Mouse (Mus musculus): ENCODE data around the gene Ap5m1.

Ap5m1 gene

DNA sequence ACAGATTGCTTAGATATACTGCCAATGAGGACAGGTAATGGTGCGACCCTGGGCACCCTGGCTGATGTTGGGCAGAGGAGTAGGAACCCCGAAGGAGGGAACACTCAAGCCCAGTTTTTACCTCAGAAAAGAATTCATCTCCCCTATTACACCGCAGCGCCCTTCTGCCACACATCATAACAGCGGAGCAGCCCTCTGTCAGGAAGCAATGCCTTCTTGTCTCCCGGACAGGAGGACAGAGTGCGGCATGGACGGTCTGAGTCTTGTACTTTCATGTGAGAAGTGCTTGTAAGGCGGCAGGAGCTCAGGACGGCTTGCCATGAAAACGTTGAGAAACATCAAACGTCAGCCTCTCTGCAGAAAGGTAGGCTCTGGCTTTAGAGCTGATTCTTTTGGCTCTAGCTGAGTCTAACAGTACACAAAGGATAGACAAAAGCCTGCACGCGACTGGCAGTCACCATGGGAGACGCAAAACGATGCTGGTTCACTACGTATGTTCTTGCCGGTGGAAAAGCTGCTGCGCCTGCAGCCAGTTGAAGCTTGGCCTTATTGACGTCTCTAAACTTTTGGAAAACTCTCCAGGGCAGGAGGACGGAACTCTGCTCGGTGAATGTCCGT, 61.4 kb downstream of the Ap5m1 start:
- CTCF ChIA-PET = no interaction called here

DNA sequence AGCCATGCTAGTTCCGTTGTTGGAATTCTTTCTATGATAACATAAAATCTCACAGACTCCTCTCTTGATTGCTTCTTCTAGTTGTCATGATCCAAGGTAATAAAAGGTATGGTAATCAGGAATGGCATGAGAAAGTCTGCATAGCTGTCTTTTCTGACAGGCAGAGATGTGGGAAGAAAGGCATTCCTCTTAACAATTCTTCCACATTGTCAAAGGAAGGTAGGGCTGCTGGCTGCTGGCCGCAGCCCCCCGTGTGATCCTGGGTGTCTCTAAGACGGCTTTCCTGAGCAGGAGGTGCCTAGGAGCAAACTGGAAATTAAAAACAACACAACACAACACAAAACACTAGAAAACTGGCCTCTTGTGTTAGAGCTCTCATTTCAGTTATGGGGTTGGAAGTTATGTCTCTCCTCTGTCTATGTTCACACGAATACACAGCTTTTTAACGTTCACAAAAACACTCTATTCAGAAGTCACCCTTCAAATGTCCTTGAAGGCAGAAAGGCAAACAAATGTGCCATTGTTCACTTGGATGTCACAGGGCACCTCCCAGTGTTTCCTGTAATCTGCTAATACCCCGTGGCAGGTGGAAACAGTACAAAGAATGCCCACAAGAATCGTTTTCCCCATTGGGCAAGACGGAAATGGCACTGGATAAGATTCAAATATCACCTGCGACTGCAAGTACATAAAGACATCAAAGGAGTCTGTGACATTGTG, 62.8 kb downstream of the Ap5m1 start:
- CTCF ChIA-PET = no interaction called here

- CTCF ChIA-PET = no interaction called here
Observed at GRCm38 (mm10) chr14:49132391-49132790, 66.5 kb downstream of the Ap5m1 start.

DNA sequence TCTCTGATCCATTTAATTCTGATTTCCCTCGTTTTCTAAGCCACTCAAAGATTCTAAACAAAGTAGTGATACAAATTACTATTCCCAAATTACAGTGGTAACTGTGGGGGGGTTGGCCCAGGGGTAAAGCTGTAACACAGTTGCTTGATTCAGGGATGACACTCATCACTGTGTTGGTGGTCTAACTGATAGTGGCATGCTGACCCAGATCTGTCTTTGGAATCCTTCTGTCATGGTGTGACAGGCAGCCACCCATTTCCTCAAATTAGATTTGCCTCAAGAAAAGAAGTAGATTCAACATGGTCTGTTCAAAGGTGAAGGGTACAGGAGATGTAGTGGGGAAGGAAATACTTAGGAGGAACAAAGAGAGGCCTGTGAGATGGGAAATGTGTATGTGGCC, 72.3 kb downstream of the Ap5m1 start:
- CTCF ChIA-PET = no interaction called here

DNA sequence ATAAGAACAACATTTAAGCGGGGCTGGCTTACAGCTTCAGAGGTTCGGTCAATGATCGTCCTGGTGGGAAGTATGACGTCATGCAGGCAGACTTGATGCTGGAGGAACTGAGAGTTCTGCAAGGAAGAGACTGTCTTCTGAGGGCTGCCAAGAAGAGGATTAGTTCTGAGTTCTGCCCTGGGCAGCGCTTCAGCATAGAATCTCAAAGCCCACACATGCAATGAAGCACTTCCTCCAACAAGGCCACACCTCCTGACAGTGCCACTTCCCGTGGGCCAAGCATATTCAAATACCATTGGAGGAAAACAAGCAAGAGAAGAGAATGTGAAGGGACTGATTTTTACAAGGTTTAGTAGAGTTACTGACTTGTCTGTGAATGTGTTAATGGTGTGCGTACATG, 74.9 kb downstream of the Ap5m1 start:
- CTCF ChIA-PET = no interaction called here

Data from spleen, embryonic (tissue).